Mouse (Mus musculus): Measurements from ENCODE around the gene Exoc6.
"Not testable (repeated sequence)": the region's sequence is repeated elsewhere in the genome, so short reads cannot be mapped to it uniquely, and the experiment has no call there.

The Exoc6 gene

GRCm38 (mm10) chr19:37540201-37540600 is 10.0 kb upstream of the Exoc6 start:
- DNase-seq = no peak

GRCm38 (mm10) chr19:37543537-37544326 is 6.5 kb upstream of the Exoc6 start:
- no peak for DNase-seq

GRCm38 (mm10) chr19:37544476-37544875 is 5.7 kb upstream of the Exoc6 start:
- DNase-seq = no peak

DNA sequence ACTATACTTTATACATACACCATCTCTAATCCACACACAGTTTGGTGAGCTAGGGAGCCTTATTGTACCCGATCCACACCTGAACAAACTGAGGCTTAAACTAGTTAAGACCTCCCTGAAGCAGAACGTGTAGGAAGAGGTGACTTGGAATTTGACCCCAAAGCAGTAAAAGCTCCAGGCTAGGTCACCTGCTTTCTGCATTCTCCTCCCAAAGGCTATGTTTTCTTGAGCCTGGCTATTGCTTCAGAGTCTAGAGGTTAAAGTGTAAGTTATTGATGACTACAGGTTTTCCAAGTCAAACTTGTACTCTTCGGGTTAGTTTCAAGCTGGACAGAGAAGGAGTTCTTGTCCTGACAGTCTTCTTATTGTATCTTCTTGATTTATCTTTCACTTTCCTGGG is 5.0 kb upstream of the Exoc6 start:
- no peak for DNase-seq

DNA sequence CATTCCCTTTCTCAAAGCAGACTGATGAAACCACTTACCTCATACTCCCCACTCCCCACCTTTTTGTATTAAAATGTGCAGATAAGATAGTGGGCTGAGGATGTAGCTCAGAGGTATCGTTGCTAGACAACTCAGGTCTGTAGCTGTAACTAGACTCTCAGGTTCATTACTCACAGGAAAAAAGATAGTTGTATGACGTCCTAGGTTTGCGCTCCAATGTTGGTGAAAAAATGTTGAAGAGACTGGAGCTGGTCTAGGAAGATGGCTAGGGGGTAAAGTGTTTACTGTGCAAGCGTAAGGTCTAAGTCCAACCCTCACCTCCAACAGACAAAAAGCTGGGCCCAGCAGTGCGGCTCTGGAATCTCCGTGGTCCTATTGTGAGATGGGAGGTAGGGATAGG is 4.5 kb upstream of the Exoc6 start:
- DNase-seq = no peak

DNA sequence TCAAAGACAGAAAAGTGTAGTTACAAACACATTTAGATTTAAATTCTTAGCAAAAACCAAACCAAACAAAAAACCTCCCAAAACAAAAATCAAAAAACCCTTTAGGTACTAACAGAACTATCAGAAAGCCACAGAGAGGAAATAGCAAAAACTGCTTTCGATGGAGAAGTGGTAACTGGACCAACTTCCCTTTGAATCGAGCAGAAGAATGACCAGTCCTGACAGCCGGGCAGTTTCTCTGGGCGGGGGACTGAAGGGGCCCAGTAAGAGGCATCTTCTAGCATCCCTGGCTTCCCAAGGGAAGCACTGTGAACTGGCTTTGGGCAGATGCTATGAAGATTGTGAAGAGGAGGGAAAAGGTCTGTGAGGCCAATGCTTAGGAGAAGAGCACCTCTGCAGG is 3.4 kb upstream of the Exoc6 start:
- no peak for DNase-seq

DNA sequence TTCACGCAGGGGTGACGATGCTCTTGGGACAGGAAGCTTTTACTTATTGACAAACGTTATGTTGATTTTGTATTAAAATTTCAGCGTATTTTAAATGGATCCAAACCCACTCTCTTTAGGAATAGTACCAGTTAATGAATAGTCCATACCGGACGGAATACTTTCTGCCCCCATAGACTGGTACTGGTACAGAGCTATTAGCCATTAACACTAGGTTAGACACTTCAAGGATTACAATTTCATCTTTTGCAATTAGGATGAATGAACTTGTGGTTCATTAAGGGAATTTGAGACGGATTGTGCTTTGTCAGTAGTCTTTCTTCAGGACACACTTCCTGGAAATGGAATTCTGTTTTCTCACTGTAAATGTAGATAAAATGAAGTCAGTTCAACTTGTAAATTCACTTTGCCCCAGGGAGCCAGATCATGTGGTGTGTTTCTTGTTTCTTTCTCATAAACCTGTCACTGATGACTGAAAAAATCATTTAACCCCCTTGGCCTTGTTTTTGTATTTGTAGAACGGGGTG is 885 bp downstream of the Exoc6 start:
- DNase-seq = no peak

- no peak for DNase-seq
Measured at GRCm38 (mm10) chr19:37553376-37554265, 3.4 kb downstream of the Exoc6 start.

GRCm38 (mm10) chr19:37554266-37554650 is 4.0 kb downstream of the Exoc6 start:
- DNase-seq = not testable (repeated sequence)

DNA sequence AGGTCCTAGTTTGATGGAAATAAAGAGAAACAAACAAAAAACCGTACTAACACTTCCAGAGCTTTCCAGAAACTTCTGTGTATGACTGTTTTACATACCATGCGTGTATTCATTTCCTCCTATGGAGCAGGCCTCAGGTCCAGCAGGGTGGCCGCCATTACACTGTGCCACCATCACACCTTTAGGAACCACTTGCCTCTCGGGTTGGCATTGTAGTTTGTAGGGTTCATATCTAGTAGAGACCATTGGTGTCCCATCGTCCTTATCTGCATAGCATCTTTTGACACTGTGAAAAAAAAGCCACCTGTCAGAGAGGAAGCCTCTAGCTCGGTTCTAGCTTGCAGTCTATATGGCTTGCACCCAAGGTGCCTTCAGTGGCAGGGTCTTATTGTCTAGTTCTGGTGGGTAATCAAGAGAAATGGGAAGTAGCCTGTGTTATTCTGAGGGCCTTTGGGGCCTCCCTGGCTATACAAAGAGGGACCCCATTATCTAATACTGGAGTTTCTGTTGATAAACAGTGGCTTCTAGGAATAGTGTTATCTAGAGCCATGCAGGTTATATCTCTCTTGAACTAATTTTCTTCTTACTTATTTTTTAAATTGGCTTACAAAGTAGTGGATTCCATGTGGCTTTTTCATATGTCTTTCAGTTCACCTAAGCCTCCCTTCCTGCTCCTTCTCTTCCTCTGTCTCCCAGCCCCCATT is 5.8 kb downstream of the Exoc6 start:
- DNase-seq = no peak

DNA sequence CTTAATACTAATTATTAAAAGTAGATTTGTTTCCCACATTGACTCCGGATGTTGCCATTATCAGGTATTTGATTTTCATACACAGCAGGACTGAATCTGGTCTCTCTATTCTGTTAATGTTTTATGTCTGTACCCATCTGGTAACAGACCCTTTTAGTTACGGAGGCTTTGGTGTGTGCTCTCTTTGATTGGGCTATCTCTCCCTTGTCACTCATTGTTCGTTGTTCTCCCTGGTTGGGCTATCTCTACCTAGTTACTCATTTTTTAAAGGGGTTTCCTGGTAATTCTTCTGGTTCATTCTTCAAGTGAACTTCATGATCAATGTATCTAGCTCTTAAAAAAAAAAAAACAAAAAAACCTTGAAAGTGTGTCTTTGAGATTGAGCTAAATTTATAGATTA is 7.7 kb downstream of the Exoc6 start:
- DNase-seq = no peak

DNA sequence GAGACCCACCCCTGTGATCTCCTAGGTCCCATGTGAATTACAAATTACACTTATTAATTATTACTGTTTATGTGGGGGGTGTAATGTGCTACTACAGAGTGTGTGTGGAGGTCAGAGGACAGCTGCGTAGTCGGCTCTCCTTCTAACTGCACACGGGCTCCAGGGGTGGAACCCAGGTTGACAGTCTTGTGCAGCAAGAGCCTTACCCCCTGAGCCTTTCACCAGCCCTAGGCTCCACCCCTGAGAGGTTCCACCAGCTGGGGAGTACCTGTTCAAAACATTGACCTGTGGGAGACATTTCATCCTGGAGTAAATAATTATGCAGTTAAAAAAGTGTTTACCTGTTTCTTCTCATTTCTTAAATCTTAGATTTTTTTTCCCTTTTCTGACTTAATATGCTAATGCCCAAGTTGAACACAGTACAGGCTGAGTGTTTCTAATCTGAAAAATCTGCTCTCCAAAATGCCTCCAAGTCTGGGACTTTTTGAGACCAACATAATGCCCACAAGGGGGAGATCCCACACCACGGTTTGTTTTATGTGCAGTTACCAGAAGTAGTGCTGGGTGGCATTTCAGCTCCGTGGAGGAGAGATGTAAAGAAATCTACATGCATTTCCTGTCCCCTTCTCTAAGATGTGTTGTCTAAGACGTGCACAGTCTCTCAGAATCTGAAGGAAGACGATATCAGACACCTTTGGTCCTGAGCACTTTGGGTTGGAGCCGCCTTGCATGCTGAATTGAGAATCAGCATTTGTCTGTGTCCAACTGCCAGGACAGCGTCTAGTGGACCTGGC is 9.3 kb downstream of the Exoc6 start:
- peak in 1 of 2 experiments; percentile 30 for DNase-seq

- DNase-seq = no peak
Measured at GRCm38 (mm10) chr19:37560080-37560427, 9.8 kb downstream of the Exoc6 start.

DNA sequence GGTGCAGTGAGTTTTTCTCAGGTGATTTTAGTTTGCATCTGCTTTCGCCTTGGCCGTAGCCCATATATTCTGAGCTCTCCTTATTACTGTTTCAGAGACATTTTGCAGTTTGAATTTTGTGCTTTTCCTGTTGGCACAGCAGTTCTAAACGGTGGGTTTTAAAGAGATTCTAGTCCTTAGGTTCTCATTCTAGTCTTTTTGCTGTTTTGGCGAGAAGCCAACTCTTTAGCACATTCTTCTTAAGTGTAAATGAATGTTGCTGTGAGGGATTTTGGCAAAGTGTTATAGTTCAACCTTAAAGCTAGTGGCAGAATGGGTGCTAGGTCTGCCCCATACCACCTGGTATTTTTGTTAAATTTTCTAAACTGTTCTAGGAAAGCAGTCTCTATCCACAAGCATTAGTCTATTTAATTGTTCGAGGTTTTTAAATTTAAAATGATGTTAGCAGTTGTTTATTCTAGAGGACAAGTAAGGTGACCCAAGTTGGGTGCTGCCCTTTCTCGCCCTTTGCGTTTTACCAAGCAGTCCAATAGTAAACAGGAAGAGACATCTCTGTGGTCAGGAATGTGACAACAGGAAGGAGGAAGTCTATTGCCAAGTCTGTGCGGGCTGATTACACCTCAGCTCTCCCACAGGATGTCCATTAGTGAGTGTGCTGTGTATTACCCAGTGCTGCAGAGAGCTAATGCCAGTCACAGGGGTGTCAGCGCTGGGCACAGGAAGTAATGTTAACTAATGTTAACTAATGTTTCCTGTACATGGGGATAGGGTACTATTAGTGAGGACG is 11.1 kb downstream of the Exoc6 start:
- DNase-seq = no peak

GRCm38 (mm10) chr19:37563763-37564162 is 13.5 kb downstream of the Exoc6 start:
- DNase-seq = peak; percentile 64 to 71

GRCm38 (mm10) chr19:37565806-37566205 is 15.6 kb downstream of the Exoc6 start:
- DNase-seq = no peak

- DNase-seq = no peak
Measured at GRCm38 (mm10) chr19:37569186-37569754, 19.1 kb downstream of the Exoc6 start.

DNA sequence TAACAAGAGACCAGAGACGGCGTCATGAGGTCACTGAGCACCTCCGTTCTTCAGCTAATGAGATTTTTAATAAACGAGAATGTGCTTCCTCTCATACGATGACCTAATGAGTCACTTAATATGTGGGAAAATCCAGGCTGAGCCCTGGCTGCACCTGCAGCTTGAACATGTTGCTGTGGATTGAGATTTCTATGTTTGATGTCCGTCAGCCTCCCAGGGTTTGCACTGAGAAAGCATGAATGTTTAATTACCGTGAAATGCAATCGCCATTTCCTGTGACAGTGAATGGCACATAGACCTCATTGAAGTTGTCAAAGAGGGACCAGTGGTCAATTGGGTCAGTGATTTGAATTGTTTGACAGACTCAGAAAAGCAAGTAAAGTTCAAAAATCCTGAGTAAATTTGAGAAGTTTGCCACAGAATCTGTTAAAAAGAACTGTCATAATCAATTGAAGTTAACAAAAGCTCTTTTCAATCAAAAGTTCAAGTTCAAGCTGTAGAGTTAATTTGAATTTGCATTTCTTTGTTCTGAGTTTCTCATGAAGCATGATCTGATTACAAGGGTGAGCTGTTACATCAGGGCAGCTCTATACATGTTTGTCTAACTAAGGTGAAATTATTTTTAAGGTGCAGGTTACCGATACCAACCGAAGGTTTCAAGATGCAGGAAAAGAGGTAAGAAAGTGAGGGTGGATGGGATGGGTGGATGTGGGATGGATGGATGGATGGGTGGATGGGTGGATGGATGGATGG is 20.9 kb downstream of the Exoc6 start:
- no peak for DNase-seq

- DNase-seq = no peak
Measured at GRCm38 (mm10) chr19:37574802-37575201, 24.6 kb downstream of the Exoc6 start.

DNA sequence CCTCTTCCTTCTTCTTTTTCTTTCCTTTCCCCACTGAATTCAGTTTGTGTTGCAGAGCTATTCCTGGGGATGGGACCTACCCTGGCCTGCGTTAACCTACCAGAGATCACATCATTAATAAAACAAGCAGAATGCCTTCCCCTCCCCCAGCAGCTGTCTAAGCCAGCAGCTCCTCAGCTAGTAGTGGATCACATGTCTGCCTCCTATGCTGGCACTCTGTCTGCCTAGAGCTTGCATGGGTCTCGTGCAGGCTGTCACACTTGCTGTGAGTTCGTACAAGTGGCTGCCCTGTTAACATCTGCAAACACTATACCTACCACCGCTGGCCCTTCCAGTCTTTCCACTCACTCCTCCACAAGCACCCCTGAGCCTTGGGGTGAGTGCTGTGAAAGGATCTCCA is 29.4 kb downstream of the Exoc6 start:
- DNase-seq = no peak

Measured in cerebellum, postnatal 14 days (tissue).